Mouse (Mus musculus) frontal cortex, postnatal 25 days (tissue): ENCODE data around the gene Rbm44.
A peak's percentile ranks its signal among the peaks of the same experiment; 100 is the strongest.

Experiments
- DNase-seq, 2 experiments: peaks; one replicate each; pipeline ENCODE4 v3.0.0; 2022; ENCODE audit warnings: low spot score in 2 of 2

Rbm44 gene

DNA sequence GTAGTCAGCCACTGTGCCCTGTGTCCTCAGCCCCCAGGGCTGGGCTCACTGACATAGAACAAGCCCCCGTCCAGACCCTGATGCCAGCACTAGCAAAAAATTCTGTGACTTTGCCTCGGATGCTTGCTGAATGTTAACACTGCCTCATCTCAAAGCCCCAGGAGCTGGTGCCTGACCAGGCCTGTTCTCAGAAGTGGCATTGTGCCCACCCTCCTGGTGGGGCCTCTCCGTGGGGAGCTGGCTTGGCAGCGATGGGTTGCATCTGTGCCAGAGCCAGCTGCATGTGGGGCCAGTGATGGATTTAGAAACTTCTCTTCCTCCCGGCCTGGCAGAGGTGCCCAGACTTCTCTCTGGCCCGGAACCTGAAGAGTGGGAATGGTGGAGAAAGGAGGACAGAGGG lies 64.9 kb downstream of the Rbm44 start:
- DNase-seq = peak; percentile 56 to 80

DNA sequence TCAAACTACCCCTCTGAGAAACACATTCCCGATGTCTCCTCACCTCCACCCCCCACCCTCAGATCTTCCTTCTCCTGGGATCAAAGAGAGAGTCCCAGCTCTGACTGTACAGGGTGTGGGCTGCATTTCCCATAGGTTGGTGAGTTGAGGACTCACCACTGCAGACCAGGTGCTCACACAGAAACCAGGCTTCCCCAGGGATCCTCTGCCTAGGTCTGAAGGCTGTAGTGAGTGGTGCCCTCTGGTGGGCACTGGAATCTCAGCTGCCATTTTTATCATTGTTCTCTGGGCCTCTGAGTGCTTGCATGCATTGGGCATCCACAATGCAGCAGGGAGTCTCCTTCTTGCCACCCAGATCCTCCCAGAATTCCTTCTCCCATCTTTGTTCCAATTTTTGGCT lies 66.2 kb downstream of the Rbm44 start:
- DNase-seq = peak; percentile 57 to 58

DNA sequence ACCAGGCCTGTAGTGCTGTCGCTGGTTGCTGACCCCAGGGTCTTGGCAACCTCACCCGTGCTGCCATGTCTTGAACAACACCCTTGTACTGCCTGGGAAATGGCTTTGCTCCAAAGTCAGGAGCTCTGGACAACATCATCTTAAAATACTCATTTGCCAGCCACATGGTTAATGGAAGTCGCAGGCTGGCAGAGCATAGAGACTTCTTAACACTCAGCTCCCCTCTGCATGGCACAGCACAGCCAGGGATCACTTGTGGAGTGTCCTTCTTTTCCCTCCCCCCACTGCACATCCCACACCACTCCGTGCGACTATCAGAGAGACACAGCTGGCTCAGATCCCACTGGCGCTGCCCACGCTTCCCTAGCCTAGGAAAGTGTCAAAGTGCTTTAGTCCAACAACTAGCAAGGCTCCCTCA lies 66.7 kb downstream of the Rbm44 start:
- DNase-seq = peak in 1 of 2 experiments; percentile 22

- no peak for DNase-seq
Measured at GRCm38 (mm10) chr1:91215264-91215663, 70.4 kb downstream of the Rbm44 start.

DNA sequence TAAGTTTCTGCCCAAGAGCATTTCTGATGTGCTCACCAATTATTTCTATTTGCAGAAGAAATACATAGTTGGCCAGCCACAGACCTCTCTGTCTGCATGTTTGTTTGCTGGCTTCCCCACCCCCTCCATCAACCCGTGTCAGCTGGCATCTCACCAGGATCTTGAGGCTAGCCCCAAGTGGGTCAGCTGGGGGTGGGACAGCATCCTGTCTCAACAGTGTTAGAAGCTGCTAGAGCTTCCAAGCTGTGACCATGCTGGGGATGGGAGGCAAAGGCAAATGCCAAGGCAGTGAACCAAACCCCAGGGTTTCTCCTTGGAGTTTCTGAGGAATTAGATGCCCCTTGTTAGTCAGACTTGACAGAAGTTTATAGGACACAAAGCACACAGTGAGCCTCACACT lies 71.1 kb downstream of the Rbm44 start:
- no peak for DNase-seq

- peak in 1 of 2 experiments; percentile 9 for DNase-seq
Measured at GRCm38 (mm10) chr1:91216504-91217267, 71.8 kb downstream of the Rbm44 start.

- DNase-seq = no peak
Measured at GRCm38 (mm10) chr1:91219641-91220321, 74.9 kb downstream of the Rbm44 start.

DNA sequence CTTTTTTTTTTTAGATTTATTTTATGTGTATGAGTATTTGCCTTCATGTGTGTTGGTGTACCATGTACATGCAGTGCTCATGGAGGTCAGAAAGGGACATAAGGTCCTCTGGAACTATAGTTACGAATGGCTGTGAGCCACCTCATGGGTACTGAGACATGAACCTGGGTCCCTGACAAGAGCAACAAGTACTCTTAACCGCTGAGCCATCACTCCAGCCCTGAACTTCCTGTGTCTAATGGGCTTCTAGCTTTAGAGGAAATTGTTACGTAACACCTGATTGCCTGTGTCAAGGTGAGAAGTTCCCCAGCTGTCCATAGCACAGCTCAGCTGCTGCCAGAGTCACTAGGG lies 75.4 kb downstream of the Rbm44 start:
- no peak for DNase-seq
